Mouse (Mus musculus) MEL (cell line): ENCODE results near the gene Xrcc4. TPM values are rescaled to one million over a fixed set of nuclear protein-coding genes. Genes with fewer than 3 reads are reported as not detected.

Source experiments
- DNase-seq: peaks from one replicate; pipeline ENCODE4 v3.0.0; 2011; ENCODE audit warnings: low read depth, low spot score
- H3K27ac ChIP-seq: 2 replicates; pipeline ENCODE4 v1.5.1; 2012; ENCODE audit warnings: low read depth, mild to moderate bottlenecking, control low read depth, low read length, moderate library complexity; ENCODE audit not compliant: control insufficient read depth
- H3K27me3 ChIP-seq, 2 experiments: fragments of 150-350 bp in 1 of 2; sonication (generic) in 1 of 2; 2 replicates each; pipeline ENCODE4 v1.6.1; 2012; ENCODE audit warnings: low read length in 2 of 2, mild to moderate bottlenecking in 2 of 2, improper control_type of control experiment in 1 of 2, moderate library complexity in 1 of 2; ENCODE audit not compliant: insufficient read depth in 2 of 2, control insufficient read depth in 1 of 2
- H3K36me3 ChIP-seq, 2 experiments: 2 replicates each; pipeline ENCODE4 v1.6.1; 2012 to 2014; ENCODE audit warnings: low read length in 2 of 2, improper control_type of control experiment in 1 of 2, inconsistent platforms in 1 of 2, mild to moderate bottlenecking in 1 of 2; ENCODE audit not compliant: insufficient read depth in 2 of 2, control insufficient read depth in 1 of 2
- H3K4me1 ChIP-seq, 2 experiments: fragments of 150-350 bp in 1 of 2; sonication (generic) in 1 of 2; 2 replicates each; pipeline ENCODE4 v1.6.1; 2012; ENCODE audit warnings: low read length in 2 of 2, improper control_type of control experiment in 1 of 2, mild to moderate bottlenecking in 1 of 2; ENCODE audit not compliant: insufficient read depth in 2 of 2, control insufficient read depth in 1 of 2
- H3K4me3 ChIP-seq, 2 experiments: fragments of 150-350 bp in 1 of 2; sonication (generic) in 1 of 2; 2 replicates each; pipeline ENCODE4 v1.5.1; 2012; ENCODE audit warnings: low read depth in 2 of 2, low read length in 2 of 2, mild to moderate bottlenecking in 2 of 2, moderate library complexity in 2 of 2, control low read depth in 1 of 2, improper control_type of control experiment in 1 of 2; ENCODE audit not compliant: control insufficient read depth in 1 of 2, insufficient read depth in 1 of 2
- H3K79me2 ChIP-seq: 2 replicates; pipeline ENCODE4 v1.6.1; 2012; ENCODE audit warnings: mild to moderate bottlenecking, low read length, moderate library complexity; ENCODE audit not compliant: control insufficient read depth, poor library complexity, insufficient read depth
- H3K9ac ChIP-seq: 2 replicates; pipeline ENCODE4 v1.6.1; 2012; ENCODE audit warnings: low read depth, mild to moderate bottlenecking, control low read depth, low read length, moderate library complexity; ENCODE audit not compliant: control insufficient read depth, poor library complexity, severe bottlenecking
- H3K9me3 ChIP-seq: fragments of 150-350 bp; sonication (generic); replicated peaks from 2 replicates; pipeline ENCODE4 v1.6.1; 2012; ENCODE audit warnings: mild to moderate bottlenecking, low read length, improper control_type of control experiment, moderate library complexity; ENCODE audit not compliant: insufficient read depth
- E2F4 ChIP-seq: IDR thresholded peaks from 2 replicates; pipeline ENCODE4 v1.6.1; 2011; ENCODE audit warnings: low read depth, low read length, improper control_type of control experiment, borderline replicate concordance
- EP300 ChIP-seq, 2 experiments: IDR thresholded peaks; 2 replicates each; pipeline ENCODE4 v1.6.1; 2011; ENCODE audit warnings: improper control_type of control experiment in 2 of 2, low read length in 2 of 2, low read depth in 1 of 2, mild to moderate bottlenecking in 1 of 2
- ETS1 ChIP-seq: IDR thresholded peaks from 2 replicates; pipeline ENCODE4 v1.6.1; 2012; ENCODE audit warnings: low read depth, mild to moderate bottlenecking, inconsistent platforms, low read length, improper control_type of control experiment, moderate library complexity
- KAT2A ChIP-seq: conservative IDR thresholded peaks from 2 replicates; pipeline ENCODE4 v1.6.1; 2012; ENCODE audit warnings: low read depth, low read length, improper control_type of control experiment, inconsistent platforms
- MAFK ChIP-seq: IDR thresholded peaks from 2 replicates; pipeline ENCODE4 v1.6.1; 2011; ENCODE audit warnings: low read depth, mild to moderate bottlenecking, low read length, improper control_type of control experiment, borderline replicate concordance
- MAX ChIP-seq: IDR thresholded peaks from 2 replicates; pipeline ENCODE4 v1.6.1; 2011; ENCODE audit warnings: low read length, improper control_type of control experiment
- MAZ ChIP-seq: IDR thresholded peaks from 2 replicates; pipeline ENCODE4 v1.6.1; 2012; ENCODE audit warnings: low read depth, mild to moderate bottlenecking, inconsistent platforms, low read length, improper control_type of control experiment
- MXI1 ChIP-seq: IDR thresholded peaks from 2 replicates; pipeline ENCODE4 v1.6.1; 2011; ENCODE audit warnings: mild to moderate bottlenecking, low read depth, low read length, improper control_type of control experiment
- MYB ChIP-seq: IDR thresholded peaks from 2 replicates; pipeline ENCODE4 v1.6.1; 2011; ENCODE audit warnings: mild to moderate bottlenecking, low read depth, low read length, improper control_type of control experiment
- MYC ChIP-seq: IDR thresholded peaks from 2 replicates; pipeline ENCODE4 v1.6.1; 2011; ENCODE audit warnings: low read depth, mild to moderate bottlenecking, low read length, improper control_type of control experiment, moderate library complexity
- NELFE ChIP-seq: IDR thresholded peaks from 2 replicates; pipeline ENCODE4 v1.6.1; 2011; ENCODE audit warnings: low read depth, low read length, improper control_type of control experiment
- RAD21 ChIP-seq: IDR thresholded peaks from 2 replicates; pipeline ENCODE4 v1.6.1; 2011; ENCODE audit warnings: mild to moderate bottlenecking, low read depth, low read length, improper control_type of control experiment
- SIN3A ChIP-seq: IDR thresholded peaks from 2 replicates; pipeline ENCODE4 v1.6.1; 2012; ENCODE audit warnings: low read length, improper control_type of control experiment, inconsistent platforms
- UBTF ChIP-seq: IDR thresholded peaks from 2 replicates; pipeline ENCODE4 v1.6.1; 2012; ENCODE audit warnings: low read depth, mild to moderate bottlenecking, inconsistent platforms, low read length, improper control_type of control experiment, moderate library complexity, borderline replicate concordance; ENCODE audit not compliant: insufficient read depth
- USF1 ChIP-seq: IDR thresholded peaks from 2 replicates; pipeline ENCODE4 v1.6.1; 2014; ENCODE audit warnings: low read depth, mild to moderate bottlenecking, inconsistent platforms, low read length, improper control_type of control experiment, moderate library complexity
- USF2 ChIP-seq, 2 experiments: IDR thresholded peaks; 2 replicates each; pipeline ENCODE4 v1.6.1; 2011 to 2012; ENCODE audit warnings: improper control_type of control experiment in 2 of 2, low read length in 2 of 2, borderline replicate concordance in 1 of 2, inconsistent platforms in 1 of 2, low read depth in 1 of 2, mild to moderate bottlenecking in 1 of 2; ENCODE audit not compliant: insufficient read depth in 1 of 2
- ZKSCAN1 ChIP-seq: IDR thresholded peaks from 2 replicates; pipeline ENCODE4 v1.6.1; 2012; ENCODE audit warnings: low read depth, mild to moderate bottlenecking, inconsistent platforms, low read length, improper control_type of control experiment, moderate library complexity
- ZMIZ1 ChIP-seq: IDR thresholded peaks from 2 replicates; pipeline ENCODE4 v1.6.1; 2012; ENCODE audit warnings: low read depth, mild to moderate bottlenecking, inconsistent platforms, low read length, improper control_type of control experiment, moderate library complexity
- polyA plus RNA-seq, 2 experiments: library from polyadenylated mRNA; stranded (reverse) in 1 of 2; unstranded in 1 of 2; fragments of >175 nt in 1 of 2; fragments of >200 nt in 1 of 2; gene quantifications; 2 replicates each; pipeline versions ENCODE4 v1.2.1 to v1.2.4; 2012; ENCODE audit warnings: low replicate concordance in 2 of 2, low read depth in 1 of 2; ENCODE audit not compliant: insufficient read length in 2 of 2, insufficient read depth in 1 of 2, missing spikeins in 1 of 2
- total RNA-seq: library from RNA; depleted of rRNA; stranded (reverse); fragments of 300-350 nt; gene quantifications from 2 replicates; pipeline ENCODE4 v1.2.3, GENCODE M21; 2012

Gene Xrcc4
- total and polyA plus RNA-seq, 3 experiments = 6.6 to 7.7 TPM; not detected in 1

- Histone ChIP-seq H3K79me2 (no peaks in the 10 kb centered on the region), H3K27ac (peak overlapping the region; percentile 28), H3K4me3 (peak overlapping the region; percentile 78 to 96), H3K9ac (peak overlapping the region; percentile 75), H3K9me3 (no peaks in the 10 kb centered on the region), H3K27me3 (no peaks in the 10 kb centered on the region), H3K36me3 (no peaks in the 10 kb centered on the region), H3K4me1 (no peaks in the 10 kb centered on the region)
- TF ChIP-seq EP300 (IDR thresholded peaks at IDR 0.05; ENCODE audit: low read depth in 1 of 2, low read length in 2 of 2) = 0 out of 4 replicates have a peak, but pooled peaks have one; percentile 16 to 19
- no peak for TF ChIP-seq UBTF
- peak; percentile 91 for TF ChIP-seq MXI1
- peak; percentile 85 for TF ChIP-seq SIN3A
- TF ChIP-seq KAT2A = no peak
- peak; percentile 60; the same call in 1 of the 2 replicates for TF ChIP-seq ETS1
- TF ChIP-seq E2F4 = no peak
- TF ChIP-seq NELFE = 0 out of 2 replicates have a peak, but pooled peaks have one; percentile 35
- peak; percentile 89 for TF ChIP-seq MYC
- no peak for TF ChIP-seq MAFK
- TF ChIP-seq MAX = peak; percentile 83
- TF ChIP-seq MAZ = peak; percentile 53; the same call in 1 of the 2 replicates
- peak; percentile 62 for TF ChIP-seq USF1
- TF ChIP-seq MYB = peak; percentile 62; the same call in 1 of the 2 replicates
- peak; percentile 89 for DNase-seq
Observed at GRCm38 (mm10) chr13:89738776-89739695, 350.4 kb downstream of the Xrcc4 start.

- Histone ChIP-seq H3K4me3 (no peak overlapping the region), H3K27ac (no peak overlapping the region)
- TF ChIP-seq ZMIZ1 = no peak
- no peak for TF ChIP-seq USF2 (IDR thresholded peaks at IDR 0.05; ENCODE audit: borderline replicate concordance in 1 of 2, insufficient read depth in 1 of 2, low read depth in 1 of 2, low read length in 2 of 2)
- no peak for TF ChIP-seq ZKSCAN1
- TF ChIP-seq NELFE = no peak
- TF ChIP-seq RAD21 = no peak
- TF ChIP-seq, all 39 proteins: peak for 0
- peak; percentile 9 for DNase-seq
- no peaks in the 10 kb centered on the region for H3K79me2 ChIP-seq
- H3K4me1 ChIP-seq = no peaks in the 10 kb centered on the region
- H3K9me3 ChIP-seq = no peaks in the 10 kb centered on the region
- H3K9ac ChIP-seq = no peak overlapping the region
- no peaks in the 10 kb centered on the region for H3K27me3 ChIP-seq
- no peaks in the 10 kb centered on the region for H3K36me3 ChIP-seq
Observed at GRCm38 (mm10) chr13:89738275-89738674, 351.1 kb downstream of the Xrcc4 start.
